Mouse (Mus musculus) liver, adult (tissue): ENCODE results near the gene Olfr344.

ENCODE experiments used
- GATA4 ChIP-seq: IDR thresholded peaks from 2 replicates; pipeline ENCODE4 v1.6.1; 2014; ENCODE audit warnings: mild to moderate bottlenecking, low read length; ENCODE audit not compliant: insufficient replicate concordance

The Olfr344 gene

DNA sequence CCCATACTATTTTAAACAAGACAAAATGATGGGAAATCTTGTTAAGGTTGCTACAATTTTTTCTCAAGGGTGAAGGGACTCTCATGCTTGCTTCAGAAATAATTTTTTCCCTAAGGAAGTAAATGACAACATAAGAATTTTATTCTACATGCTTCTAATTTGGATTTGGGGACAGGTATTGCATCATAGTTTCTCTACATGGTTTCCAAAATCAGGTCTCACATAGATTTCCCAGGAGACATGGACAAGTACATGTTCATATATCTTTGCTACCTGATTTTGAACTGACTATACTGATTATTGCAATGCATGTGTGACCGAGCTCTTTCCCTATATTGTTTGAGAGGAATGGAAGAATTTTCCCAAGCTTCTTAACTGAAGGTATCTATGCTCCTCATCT is at the start of gene Olfr344:
Gene Olfr344, plus strand, starts transcription at position 301 of the 400 bp plus-strand sequence.
- TF ChIP-seq GATA4, result no peak

- no peak for TF ChIP-seq GATA4
Measured at GRCm38 (mm10) chr2:36524698-36525097, 41.8 kb upstream of the Olfr344 start, which contains the start of gene Olfr342. Olfr342 (plus strand) TSS chr2:36524998.

DNA sequence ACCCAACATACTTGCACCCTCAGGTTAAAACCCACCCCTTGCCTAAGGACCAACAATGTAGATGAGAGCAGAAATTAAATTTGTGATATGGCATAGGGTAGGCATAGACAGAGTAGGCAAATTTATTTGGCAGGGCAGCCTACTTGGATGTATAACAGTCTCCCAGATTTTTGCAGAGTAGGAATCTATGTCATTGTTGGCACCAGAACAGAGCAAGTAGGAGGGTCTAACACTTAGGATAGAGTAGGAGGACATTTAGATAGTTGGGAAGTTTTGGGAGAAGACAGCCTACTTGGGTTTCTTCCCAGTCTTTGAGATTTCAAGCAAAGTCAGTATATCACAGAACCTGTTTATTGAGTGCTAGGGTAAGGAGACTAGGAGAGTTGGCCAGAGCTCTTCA is 1.3 kb upstream of the Olfr344 start:
- no peak for TF ChIP-seq GATA4

- no peak for TF ChIP-seq GATA4
Measured at GRCm38 (mm10) chr2:36567022-36567421, 560 bp downstream of the Olfr344 start.

- TF ChIP-seq GATA4, result no peak
Measured at GRCm38 (mm10) chr2:36567845-36568244, 1.4 kb downstream of the Olfr344 start.
